Mouse (Mus musculus) embryo, embryonic 10 days (tissue): ENCODE results near the gene Edem3.

Experiments
- DNase-seq: peaks from one replicate; pipeline ENCODE4 v3.0.0-alpha.2; 2015; ENCODE audit warnings: low spot score

The Edem3 gene

GRCm38 (mm10) chr1:151754881-151755659, at the start of gene Edem3:
Gene Edem3 (plus strand): TSS chr1:151755371.
- peak; percentile 99 for DNase-seq

GRCm38 (mm10) chr1:151705723-151706396, 49.3 kb upstream of the Edem3 start:
- DNase-seq, result peak; percentile 91

GRCm38 (mm10) chr1:151706397-151706752, 48.8 kb upstream of the Edem3 start:
- DNase-seq, result no peak

GRCm38 (mm10) chr1:151708966-151709733, 46.0 kb upstream of the Edem3 start:
- DNase-seq, result no peak

- no peak for DNase-seq
Observed at GRCm38 (mm10) chr1:151709734-151710022, 45.5 kb upstream of the Edem3 start.

GRCm38 (mm10) chr1:151710424-151711055, 44.6 kb upstream of the Edem3 start:
- no peak for DNase-seq

- no peak for DNase-seq
Observed at GRCm38 (mm10) chr1:151711062-151711461, 44.1 kb upstream of the Edem3 start.

GRCm38 (mm10) chr1:151712664-151713063, 42.5 kb upstream of the Edem3 start:
- DNase-seq, result no peak

GRCm38 (mm10) chr1:151713622-151714021, 41.5 kb upstream of the Edem3 start:
- DNase-seq, result no peak

- peak; percentile 21 for DNase-seq
Observed at GRCm38 (mm10) chr1:151716024-151716710, 39.0 kb upstream of the Edem3 start.

- no peak for DNase-seq
Observed at GRCm38 (mm10) chr1:151717624-151718023, 37.5 kb upstream of the Edem3 start.

GRCm38 (mm10) chr1:151718575-151718974, 36.6 kb upstream of the Edem3 start:
- no peak for DNase-seq

GRCm38 (mm10) chr1:151719911-151720310, 35.3 kb upstream of the Edem3 start:
- no peak for DNase-seq

- DNase-seq, result no peak
Observed at GRCm38 (mm10) chr1:151720566-151720965, 34.6 kb upstream of the Edem3 start.

GRCm38 (mm10) chr1:151721357-151721983, 33.7 kb upstream of the Edem3 start:
- no peak for DNase-seq

GRCm38 (mm10) chr1:151723771-151724170, 31.4 kb upstream of the Edem3 start:
- no peak for DNase-seq

- no peak for DNase-seq
Observed at GRCm38 (mm10) chr1:151725590-151725989, 29.6 kb upstream of the Edem3 start.

- DNase-seq, result no peak
Observed at GRCm38 (mm10) chr1:151726358-151726757, 28.8 kb upstream of the Edem3 start.

GRCm38 (mm10) chr1:151728141-151728540, 27.0 kb upstream of the Edem3 start:
- no peak for DNase-seq

GRCm38 (mm10) chr1:151737146-151737545, 18.0 kb upstream of the Edem3 start:
- no peak for DNase-seq

- no peak for DNase-seq
Observed at GRCm38 (mm10) chr1:151741199-151741621, 14.0 kb upstream of the Edem3 start.
